Comparison of ENCODE assay signal across 14 mouse cellular contexts in genomic region chr1:156231122-156231521, GRCm38 (mm10). TPM values are rescaled to one million over a fixed set of nuclear protein-coding genes. Genes with fewer than 3 reads are reported as not detected.
DNase-seq lines count a peak whose midpoint lies in the region; ATAC-seq lines count a peak whose summit lies in the region.
"Had no signal": no experiment of that assay in that cellular context is flagged by ENCODE, and none has a peak within 500 bp of the region (broad histone marks: within the 10 kb centered on the region; RNA-seq: fewer than 3 reads in every experiment).

No protein-coding gene starts in this region.

- no peak for DNase-seq in heart, adult 8-10 months (ENCODE audit: low spot score)
- DNase-seq in limb, embryonic 10.5 days (ENCODE audit: low spot score): no peak
- DNase-seq in kidney, adult 11 months: no peak
- DNase-seq: cerebellum, postnatal 25 days; left cerebral cortex, postnatal 4 days; liver, embryonic 13.5 days; right cerebral cortex, postnatal 4 days had no signal

- H3K4me3 ChIP-seq in heart, embryonic 12.5 days: no peak overlapping the region
- no peak overlapping the region for H3K4me3 ChIP-seq in limb, embryonic 13.5 days
- no peak overlapping the region for H3K4me3 ChIP-seq in limb, embryonic 10.5 days
- H3K4me3 ChIP-seq in hindbrain, embryonic 12.5 days: no peak overlapping the region
- no peak overlapping the region for H3K4me3 ChIP-seq in neural tube, embryonic 12.5 days
- H3K4me3 ChIP-seq: liver, embryonic 13.5 days; megakaryocyte, embryonic 14.5 days had no signal

- H3K27me3 ChIP-seq in heart, embryonic 12.5 days (replicated peaks): no peaks in the 10 kb centered on the region
- H3K27me3 ChIP-seq in limb, embryonic 13.5 days: no peaks in the 10 kb centered on the region
- no peaks in the 10 kb centered on the region for H3K27me3 ChIP-seq in limb, embryonic 10.5 days (ENCODE audit: low read depth, poor library complexity, severe bottlenecking)
- no peaks in the 10 kb centered on the region for H3K27me3 ChIP-seq in hindbrain, embryonic 12.5 days
- no peaks in the 10 kb centered on the region for H3K27me3 ChIP-seq in neural tube, embryonic 12.5 days (replicated peaks)
- H3K27me3 ChIP-seq: liver, embryonic 13.5 days; megakaryocyte, embryonic 14.5 days had no signal

- no peak overlapping the region for H3K9ac ChIP-seq in heart, embryonic 12.5 days
- no peak overlapping the region for H3K9ac ChIP-seq in limb, embryonic 13.5 days
- no peak overlapping the region for H3K9ac ChIP-seq in hindbrain, embryonic 12.5 days
- no peak overlapping the region for H3K9ac ChIP-seq in neural tube, embryonic 12.5 days
- H3K9ac ChIP-seq: liver, embryonic 13.5 days had no signal

- 0 out of 2 replicates have a peak, but pooled peaks cover 3% of the 10 kb centered on the region for H3K9me3 ChIP-seq in heart, embryonic 12.5 days (replicated peaks)
- H3K9me3 ChIP-seq in limb, embryonic 13.5 days: no peaks in the 10 kb centered on the region
- H3K9me3 ChIP-seq in limb, embryonic 10.5 days (replicated peaks): no peaks in the 10 kb centered on the region
- no peaks in the 10 kb centered on the region for H3K9me3 ChIP-seq in hindbrain, embryonic 12.5 days (replicated peaks)
- no peaks in the 10 kb centered on the region for H3K9me3 ChIP-seq in neural tube, embryonic 12.5 days
- H3K9me3 ChIP-seq: liver, embryonic 13.5 days; megakaryocyte, embryonic 14.5 days had no signal

- no peaks in the 10 kb centered on the region for H3K36me3 ChIP-seq in heart, embryonic 12.5 days
- H3K36me3 ChIP-seq in limb, embryonic 13.5 days: no peaks in the 10 kb centered on the region
- no peaks in the 10 kb centered on the region for H3K36me3 ChIP-seq in limb, embryonic 10.5 days
- no peaks in the 10 kb centered on the region for H3K36me3 ChIP-seq in hindbrain, embryonic 12.5 days
- H3K36me3 ChIP-seq in neural tube, embryonic 12.5 days: no peaks in the 10 kb centered on the region
- H3K36me3 ChIP-seq: liver, embryonic 13.5 days had no signal

- peak; percentile 9; the same call in 1 of the 2 replicates for ATAC-seq in heart, embryonic 12.5 days (ENCODE audit: insufficient number of reproducible peaks, low FRiP score)
- peak; percentile 34; the same call in 1 of the 2 replicates for ATAC-seq in limb, embryonic 13.5 days (ENCODE audit: low FRiP score, low read depth)
- 0 out of 2 replicates have a peak, but pooled peaks have one; percentile 6 for ATAC-seq in hindbrain, embryonic 12.5 days (ENCODE audit: low FRiP score)
- peak; percentile 55; the same call in 1 of the 2 replicates for ATAC-seq in neural tube, embryonic 12.5 days (ENCODE audit: low FRiP score, low read depth)
- ATAC-seq in granulocyte monocyte progenitor cell, adult 5-6 weeks (replicated peaks; ENCODE audit: poor library complexity, severe bottlenecking): no peak
- ATAC-seq: lung, postnatal 0 days had no signal

- WGBS in heart, embryonic 12.5 days: 88% methylated on average over 6 of the region's 6 CpGs
- 79% methylated on average over 6 of the region's 6 CpGs for WGBS in limb, embryonic 13.5 days
- 78% methylated on average over 6 of the region's 6 CpGs for whole genome bisulfite sequencing in limb, embryonic 10.5 days
- WGBS in hindbrain, embryonic 12.5 days: 80% methylated on average over 6 of the region's 6 CpGs
- 84% methylated on average over 6 of the region's 6 CpGs for WGBS in neural tube, embryonic 12.5 days

- H3K4me1 ChIP-seq in heart, embryonic 12.5 days (replicated peaks): peaks cover 22% of the 10 kb centered on the region
- H3K4me1 ChIP-seq in limb, embryonic 13.5 days: peaks cover 11% of the 10 kb centered on the region
- peaks cover 21% of the 10 kb centered on the region for H3K4me1 ChIP-seq in limb, embryonic 10.5 days
- peaks cover 8% of the 10 kb centered on the region; the same call in 1 of the 2 replicates for H3K4me1 ChIP-seq in hindbrain, embryonic 12.5 days
- H3K4me1 ChIP-seq in neural tube, embryonic 12.5 days: peaks cover 15% of the 10 kb centered on the region

- H3K27ac ChIP-seq in heart, embryonic 12.5 days (ENCODE audit: poor library complexity, severe bottlenecking): peak overlapping the region; percentile 55
- H3K27ac ChIP-seq in limb, embryonic 13.5 days: no peak overlapping the region
- H3K27ac ChIP-seq in limb, embryonic 10.5 days: no peak overlapping the region
- peak overlapping the region; percentile 35; the same call in 1 of the 2 replicates for H3K27ac ChIP-seq in hindbrain, embryonic 12.5 days
- H3K27ac ChIP-seq in neural tube, embryonic 12.5 days: no peak overlapping the region
- H3K27ac ChIP-seq: liver, embryonic 13.5 days had no signal

- no peak overlapping the region for H3K4me2 ChIP-seq in heart, embryonic 12.5 days
- no peak overlapping the region for H3K4me2 ChIP-seq in limb, embryonic 13.5 days (replicated peaks)
- no peak overlapping the region for H3K4me2 ChIP-seq in hindbrain, embryonic 12.5 days (replicated peaks)
- no peak overlapping the region for H3K4me2 ChIP-seq in neural tube, embryonic 12.5 days (replicated peaks)
- H3K4me2 ChIP-seq: liver, embryonic 13.5 days had no signal

RNA-seq across cellular contexts. Expression of gene Fam163a, which starts 26.3 kb away (rescaled TPM):
- polyA plus RNA-seq in heart, embryonic 12.5 days (2016; fragmentation: Nextera tagmentation; extraction: Ambion mirVana): 3.0 and 3.6 TPM in 2 replicates
- under 1 TPM; 0.05 to 0.19 (median 0.09) TPM for total RNA-seq in heart, adult 8-10 months (2022)
- 1.8 and 2.6 TPM in 2 replicates for polyA plus RNA-seq in limb, embryonic 13.5 days (2015; fragmentation: Nextera tagmentation; extraction: Ambion mirVana)
- polyA plus RNA-seq in limb, embryonic 10.5 days (2016; fragmentation: Nextera tagmentation; extraction: Ambion mirVana): 0.33 and 0.34 TPM in 2 replicates
- polyA plus RNA-seq in hindbrain, embryonic 12.5 days (2016; fragmentation: Nextera tagmentation; extraction: Ambion mirVana): 6.4 and 7.9 TPM in 2 replicates
- 6.6 and 7.6 TPM in 2 replicates for polyA plus RNA-seq in neural tube, embryonic 12.5 days (2016; fragmentation: Nextera tagmentation; extraction: Ambion mirVana)
- total RNA-seq in granulocyte monocyte progenitor cell, adult 5-6 weeks (2014; fragmentation: Nextera tagmentation): not detected in 2 replicates
- not detected in 2 replicates for total RNA-seq in granulocyte monocyte progenitor cell, adult 5-6 weeks (2017)

Comparison
In these comparisons a context has a peak if more than half of its experiments do, and no peak if none do; other contexts are left out.
1. H3K27ac ChIP-seq: peak in heart, embryonic 12.5 days (single experiment) and hindbrain, embryonic 12.5 days (single experiment); none in limb, embryonic 13.5 days (single experiment), limb, embryonic 10.5 days (single experiment) and neural tube, embryonic 12.5 days (single experiment).